Mouse (Mus musculus) T-helper 17 cell (primary cell): ENCODE results near the gene Cr2.

Experiments
- in situ Hi-C, 2 experiments: fragments of 300-600 bp; cut with MboI, MseI; formaldehyde crosslinking; loops; 1 replicate in 1 of 2; 2 replicates in 1 of 2; pipeline ENCODE4 v1.15.1; 2025; ENCODE audit warnings: high pct_unique_total_duplicates in 2 of 2

Gene Cr2

GRCm38 (mm10) chr1:195175980-195176931, at the start of gene Cr2:
Gene Cr2 (minus strand): TSS chr1:195176716.
- in situ Hi-C loops: no loop called here

- in situ Hi-C loops: no loop called here
These were observed 45.3 kb upstream of the Cr2 start for GRCm38 (mm10) chr1:195221781-195222180.

DNA sequence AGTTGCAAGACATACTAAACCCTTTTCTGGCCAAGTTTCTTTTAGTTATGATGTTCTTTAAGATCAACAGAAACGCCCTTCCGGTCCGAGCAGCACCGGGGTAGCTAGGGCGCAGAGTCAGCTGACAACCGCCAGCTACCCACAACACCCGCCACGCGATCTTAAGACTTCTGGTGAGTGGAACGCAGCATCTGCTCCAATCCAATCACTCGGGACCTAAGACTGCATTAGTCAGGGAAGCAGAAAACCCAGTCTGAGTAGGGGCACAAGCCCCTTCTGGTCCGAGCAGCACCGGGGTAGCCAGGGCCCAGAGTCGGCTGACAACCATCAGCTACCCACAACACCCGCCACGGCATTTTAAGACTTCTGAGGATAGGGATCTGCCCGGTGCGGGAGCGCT, 36.3 kb upstream of the Cr2 start:
- in situ Hi-C loops: loop anchor here in 1 of 2 experiments (10.0 kb wide), 1 partner anchor 62 kb away; no protein-coding TSS in a partner anchor

- in situ Hi-C loops: no loop called here
These were observed 8.2 kb upstream of the Cr2 start for GRCm38 (mm10) chr1:195184746-195185145.

GRCm38 (mm10) chr1:195164996-195165755, 11.3 kb downstream of the Cr2 start:
- in situ Hi-C loops: no loop called here

DNA sequence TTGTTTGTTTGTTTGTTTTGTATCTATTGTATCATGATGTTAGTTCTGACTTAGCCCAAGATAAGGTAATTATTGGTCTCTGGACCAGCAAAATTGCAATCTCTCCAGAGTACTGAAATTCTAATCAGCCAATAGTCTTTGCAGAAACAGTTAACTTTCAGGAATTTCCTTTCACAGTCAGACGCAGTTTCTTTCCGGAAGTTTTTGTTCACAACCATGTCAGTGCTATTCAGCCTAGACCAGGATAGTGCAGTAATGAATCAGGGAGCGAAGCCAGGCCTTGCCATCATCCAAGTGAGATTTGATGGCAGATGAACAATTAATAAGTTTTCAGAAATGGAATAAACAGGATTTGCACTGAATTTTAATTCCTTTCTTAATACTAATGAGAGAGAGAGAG, 44.4 kb downstream of the Cr2 start:
- in situ Hi-C loops: no loop called here

GRCm38 (mm10) chr1:195131675-195132015, 44.9 kb downstream of the Cr2 start:
- in situ Hi-C loops: no loop called here

DNA sequence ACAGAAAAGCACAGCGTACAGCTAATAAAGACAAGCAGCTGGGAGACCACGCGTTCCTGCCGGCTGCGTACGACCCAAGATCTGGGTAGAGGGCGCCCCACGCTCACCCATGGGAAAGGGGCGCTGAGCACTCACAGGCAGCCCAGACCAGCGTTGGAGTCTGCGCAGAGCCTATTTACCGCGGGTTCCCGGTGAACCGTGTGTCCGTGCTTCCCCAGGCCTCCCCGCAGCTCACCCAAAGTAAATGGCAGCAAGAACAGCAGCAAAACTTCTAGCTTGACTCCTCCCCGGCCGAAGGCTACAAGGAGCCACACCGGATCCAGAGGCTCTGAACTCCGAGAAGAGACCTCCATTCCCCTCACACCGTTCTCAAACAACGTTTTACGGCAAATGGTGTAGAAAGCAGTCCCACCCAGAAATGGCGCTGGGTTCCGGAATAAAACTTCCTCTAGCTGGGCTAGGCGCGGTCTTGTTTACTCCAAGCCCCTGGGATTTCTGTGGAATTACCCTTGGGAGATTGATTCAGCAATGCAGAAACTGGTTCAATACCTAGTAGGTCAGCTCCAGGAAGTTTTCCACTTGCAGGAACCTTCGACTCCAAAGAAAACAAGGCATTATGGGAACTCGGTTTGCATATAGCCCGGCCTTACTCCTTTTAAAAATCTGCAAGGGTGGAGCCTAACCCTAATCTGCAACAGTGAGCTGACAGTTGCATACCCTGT, 45.4 kb downstream of the Cr2 start, which contains the start of gene Cr1l:
Gene Cr1l, minus strand, starts transcription at position 634 of the 722 bp plus-strand sequence.
- in situ Hi-C loops: no loop called here

DNA sequence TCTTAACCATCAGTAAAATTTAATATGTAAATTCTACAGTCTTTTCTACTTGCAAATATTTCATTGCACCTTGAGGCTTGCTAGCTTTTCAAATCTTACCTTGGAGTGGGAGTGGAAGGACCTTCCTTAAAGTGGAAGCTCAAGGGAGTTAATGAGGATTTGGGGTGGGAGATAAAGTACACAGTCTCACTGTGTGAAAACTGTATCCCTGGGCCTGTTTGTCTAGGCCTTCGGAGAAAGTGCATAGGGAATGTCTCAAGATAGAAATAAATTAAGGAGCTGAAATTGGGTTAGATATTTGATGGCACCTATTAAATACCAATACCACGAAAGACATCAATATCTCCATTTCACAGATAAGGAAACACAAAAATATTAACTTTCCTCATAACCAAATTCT, 46.0 kb downstream of the Cr2 start:
- in situ Hi-C loops: no loop called here

DNA sequence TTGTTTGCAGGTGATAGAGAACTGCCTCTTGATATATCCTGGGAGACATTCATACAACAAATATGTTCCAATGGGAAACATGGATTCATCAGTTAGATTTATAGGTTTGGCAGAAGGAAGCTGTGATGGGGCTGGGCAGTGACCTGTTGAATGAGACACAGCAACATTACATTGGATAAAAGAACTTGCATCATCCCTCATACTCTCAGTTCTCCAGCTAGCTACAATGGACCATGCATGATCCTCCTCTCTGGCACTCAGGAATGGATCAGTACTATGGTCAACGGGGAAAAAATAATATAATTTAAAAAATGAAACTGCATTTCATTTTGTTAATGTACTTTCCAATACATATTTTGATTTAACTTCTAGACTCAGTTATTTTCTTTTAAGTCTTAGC, 46.6 kb downstream of the Cr2 start:
- in situ Hi-C loops: loop anchor here in 1 of 2 experiments (10.0 kb wide), 1 partner anchor 155 kb away; no protein-coding TSS in a partner anchor

- in situ Hi-C loops: no loop called here
These were observed 62.1 kb downstream of the Cr2 start for GRCm38 (mm10) chr1:195114414-195114813.

DNA sequence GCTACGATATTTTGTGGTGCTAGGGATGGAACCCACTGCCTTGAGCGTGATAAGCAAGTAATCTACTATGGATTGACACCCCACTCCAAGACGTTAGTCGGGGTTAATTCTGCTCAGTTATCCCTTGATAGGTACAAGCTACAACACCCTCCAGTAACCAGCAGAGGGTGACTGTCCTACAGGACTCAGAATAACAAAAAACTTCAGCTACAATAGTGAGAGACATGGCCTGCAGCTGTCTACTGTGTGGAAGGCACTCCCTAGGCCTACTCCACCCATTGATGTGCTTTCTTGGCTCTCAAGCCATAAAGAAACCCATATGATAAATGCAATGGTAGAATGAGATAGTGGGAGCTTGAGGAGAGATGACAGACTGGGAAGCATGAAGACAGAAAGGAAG, 62.9 kb downstream of the Cr2 start:
- in situ Hi-C loops: no loop called here

GRCm38 (mm10) chr1:195100693-195101092, 75.8 kb downstream of the Cr2 start:
- in situ Hi-C loops: no loop called here

GRCm38 (mm10) chr1:195098004-195098403, 78.5 kb downstream of the Cr2 start:
- in situ Hi-C loops: no loop called here

- in situ Hi-C loops: no loop called here
These were observed 84.2 kb downstream of the Cr2 start, which contains the start of gene Cd46 for GRCm38 (mm10) chr1:195092220-195092720. Gene Cd46 (minus strand): TSS chr1:195092249.

GRCm38 (mm10) chr1:195091699-195092219, 84.8 kb downstream of the Cr2 start:
- in situ Hi-C loops: no loop called here
